Mouse (Mus musculus): ENCODE data around the gene Bpifa6. TPM values are rescaled to one million over a fixed set of nuclear protein-coding genes. Genes with fewer than 3 reads are reported as not detected.
A peak's percentile ranks its signal among the peaks of the same experiment; 100 is the strongest.

Gene Bpifa6
- polyA plus RNA-seq, 1 experiment: not detected

GRCm38 (mm10) chr2:153995770-153996169 lies 21.0 kb downstream of the Bpifa6 start:
- Histone ChIP-seq H3K27ac (ENCODE audit: control insufficient read depth, insufficient read depth, low read length) (no peak overlapping the region), H3K4me1 (replicated peaks; ENCODE audit: control insufficient read depth, insufficient read depth, low read length) (no peaks in the 10 kb centered on the region), H3K36me3 (ENCODE audit: control insufficient read depth, insufficient read depth, low read length) (no peaks in the 10 kb centered on the region), H3K4me3 (ENCODE audit: control insufficient read depth, insufficient read depth, low read length) (no peak overlapping the region), H3K27me3 (ENCODE audit: control insufficient read depth, insufficient read depth, low read length) (no peaks in the 10 kb centered on the region)
- WGBS: 9% methylated on average over 7 of the region's 7 CpGs
- peak; percentile 60 for DNase-seq
- no peak for TF ChIP-seq POLR2A (IDR thresholded peaks at IDR 0.05; ENCODE audit: control insufficient read depth, extremely low read depth, insufficient read depth, low read length, poor library complexity)
- TF ChIP-seq CTCF (IDR thresholded peaks at IDR 0.05; ENCODE audit: borderline replicate concordance, control insufficient read depth, extremely low read depth, insufficient read depth, low read length, poor library complexity): peak; percentile 77

GRCm38 (mm10) chr2:154000501-154000900 lies 25.8 kb downstream of the Bpifa6 start:
- DNase-seq: no peak
- no peaks in the 10 kb centered on the region for H3K4me1 ChIP-seq (replicated peaks; ENCODE audit: control insufficient read depth, insufficient read depth, low read length)
- H3K27ac ChIP-seq (ENCODE audit: control insufficient read depth, insufficient read depth, low read length): no peak overlapping the region
- H3K36me3 ChIP-seq (ENCODE audit: control insufficient read depth, insufficient read depth, low read length): no peaks in the 10 kb centered on the region
- H3K4me3 ChIP-seq (ENCODE audit: control insufficient read depth, insufficient read depth, low read length): no peak overlapping the region
- WGBS: 88% methylated on average over 3 of the region's 3 CpGs
- no peaks in the 10 kb centered on the region for H3K27me3 ChIP-seq (ENCODE audit: control insufficient read depth, insufficient read depth, low read length)
- TF ChIP-seq CTCF (IDR thresholded peaks at IDR 0.05; ENCODE audit: borderline replicate concordance, control insufficient read depth, extremely low read depth, insufficient read depth, low read length, poor library complexity) (no peak), POLR2A (IDR thresholded peaks at IDR 0.05; ENCODE audit: control insufficient read depth, extremely low read depth, insufficient read depth, low read length, poor library complexity) (no peak)

- Histone ChIP-seq H3K36me3 (ENCODE audit: control insufficient read depth, insufficient read depth, low read length) (no peaks in the 10 kb centered on the region), H3K4me1 (replicated peaks; ENCODE audit: control insufficient read depth, insufficient read depth, low read length) (no peaks in the 10 kb centered on the region), H3K4me3 (ENCODE audit: control insufficient read depth, insufficient read depth, low read length) (no peak overlapping the region), H3K27ac (ENCODE audit: control insufficient read depth, insufficient read depth, low read length) (no peak overlapping the region), H3K27me3 (ENCODE audit: control insufficient read depth, insufficient read depth, low read length) (no peaks in the 10 kb centered on the region)
- TF ChIP-seq CTCF (IDR thresholded peaks at IDR 0.05; ENCODE audit: borderline replicate concordance, control insufficient read depth, extremely low read depth, insufficient read depth, low read length, poor library complexity) (no peak), POLR2A (IDR thresholded peaks at IDR 0.05; ENCODE audit: control insufficient read depth, extremely low read depth, insufficient read depth, low read length, poor library complexity) (no peak)
- DNase-seq: no peak
These were observed 26.3 kb downstream of the Bpifa6 start for GRCm38 (mm10) chr2:154001056-154001455.

- H3K27me3 ChIP-seq (ENCODE audit: control insufficient read depth, insufficient read depth, low read length): no peaks in the 10 kb centered on the region
- no peak overlapping the region for H3K4me3 ChIP-seq (ENCODE audit: control insufficient read depth, insufficient read depth, low read length)
- H3K36me3 ChIP-seq (ENCODE audit: control insufficient read depth, insufficient read depth, low read length): no peaks in the 10 kb centered on the region
- WGBS: 94% methylated on average over 1 of the region's 1 CpGs
- H3K27ac ChIP-seq (ENCODE audit: control insufficient read depth, insufficient read depth, low read length): no peak overlapping the region
- no peak for TF ChIP-seq POLR2A (IDR thresholded peaks at IDR 0.05; ENCODE audit: control insufficient read depth, extremely low read depth, insufficient read depth, low read length, poor library complexity)
- no peak for TF ChIP-seq CTCF (IDR thresholded peaks at IDR 0.05; ENCODE audit: borderline replicate concordance, control insufficient read depth, extremely low read depth, insufficient read depth, low read length, poor library complexity)
- no peaks in the 10 kb centered on the region for H3K4me1 ChIP-seq (replicated peaks; ENCODE audit: control insufficient read depth, insufficient read depth, low read length)
- no peak for DNase-seq
These were observed 29.7 kb downstream of the Bpifa6 start for GRCm38 (mm10) chr2:154004456-154004855.

GRCm38 (mm10) chr2:154005094-154005493 lies 30.3 kb downstream of the Bpifa6 start:
- no peak for DNase-seq
- Histone ChIP-seq H3K4me1 (replicated peaks; ENCODE audit: control insufficient read depth, insufficient read depth, low read length) (no peaks in the 10 kb centered on the region), H3K27me3 (ENCODE audit: control insufficient read depth, insufficient read depth, low read length) (no peaks in the 10 kb centered on the region), H3K27ac (ENCODE audit: control insufficient read depth, insufficient read depth, low read length) (no peak overlapping the region), H3K4me3 (ENCODE audit: control insufficient read depth, insufficient read depth, low read length) (no peak overlapping the region), H3K36me3 (ENCODE audit: control insufficient read depth, insufficient read depth, low read length) (no peaks in the 10 kb centered on the region)
- TF ChIP-seq POLR2A (IDR thresholded peaks at IDR 0.05; ENCODE audit: control insufficient read depth, extremely low read depth, insufficient read depth, low read length, poor library complexity) (no peak), CTCF (IDR thresholded peaks at IDR 0.05; ENCODE audit: borderline replicate concordance, control insufficient read depth, extremely low read depth, insufficient read depth, low read length, poor library complexity) (no peak)
- WGBS: 96% methylated on average over 1 of the region's 1 CpGs

- no peak for DNase-seq
- no peaks in the 10 kb centered on the region for H3K4me1 ChIP-seq (replicated peaks; ENCODE audit: control insufficient read depth, insufficient read depth, low read length)
- no peaks in the 10 kb centered on the region for H3K27me3 ChIP-seq (ENCODE audit: control insufficient read depth, insufficient read depth, low read length)
- WGBS: 92% methylated on average over 4 of the region's 4 CpGs
- no peak overlapping the region for H3K4me3 ChIP-seq (ENCODE audit: control insufficient read depth, insufficient read depth, low read length)
- TF ChIP-seq CTCF (IDR thresholded peaks at IDR 0.05; ENCODE audit: borderline replicate concordance, control insufficient read depth, extremely low read depth, insufficient read depth, low read length, poor library complexity) (no peak), POLR2A (IDR thresholded peaks at IDR 0.05; ENCODE audit: control insufficient read depth, extremely low read depth, insufficient read depth, low read length, poor library complexity) (no peak)
- no peaks in the 10 kb centered on the region for H3K36me3 ChIP-seq (ENCODE audit: control insufficient read depth, insufficient read depth, low read length)
- H3K27ac ChIP-seq (ENCODE audit: control insufficient read depth, insufficient read depth, low read length): no peak overlapping the region
These were observed 31.0 kb downstream of the Bpifa6 start for GRCm38 (mm10) chr2:154005734-154006133.

GRCm38 (mm10) chr2:154006331-154006730 lies 31.6 kb downstream of the Bpifa6 start:
- Histone ChIP-seq H3K4me3 (ENCODE audit: control insufficient read depth, insufficient read depth, low read length) (no peak overlapping the region), H3K4me1 (replicated peaks; ENCODE audit: control insufficient read depth, insufficient read depth, low read length) (no peaks in the 10 kb centered on the region), H3K36me3 (ENCODE audit: control insufficient read depth, insufficient read depth, low read length) (no peaks in the 10 kb centered on the region), H3K27me3 (ENCODE audit: control insufficient read depth, insufficient read depth, low read length) (no peaks in the 10 kb centered on the region), H3K27ac (ENCODE audit: control insufficient read depth, insufficient read depth, low read length) (no peak overlapping the region)
- no peak for DNase-seq
- no peak for TF ChIP-seq POLR2A (IDR thresholded peaks at IDR 0.05; ENCODE audit: control insufficient read depth, extremely low read depth, insufficient read depth, low read length, poor library complexity)
- TF ChIP-seq CTCF (IDR thresholded peaks at IDR 0.05; ENCODE audit: borderline replicate concordance, control insufficient read depth, extremely low read depth, insufficient read depth, low read length, poor library complexity): no peak
- WGBS: 89% methylated on average over 2 of the region's 2 CpGs

Data from thymus, adult 2 months (tissue).